Mouse (Mus musculus) liver, adult 2 months (tissue): ENCODE data around the gene 4930519G04Rik.

Source experiments
- CTCF ChIP-seq: fragments of 200-500 bp; IDR thresholded peaks from 2 replicates; pipeline ENCODE4 v1.5.1; 2011; ENCODE audit warnings: low read depth, low read length, control low read depth
- POLR2A ChIP-seq: fragments of 200-500 bp; IDR thresholded peaks from 2 replicates; pipeline ENCODE4 v1.6.1; 2011; ENCODE audit warnings: low read length, control low read depth; ENCODE audit not compliant: insufficient read depth; ENCODE audit errors: extremely low read depth

DNA sequence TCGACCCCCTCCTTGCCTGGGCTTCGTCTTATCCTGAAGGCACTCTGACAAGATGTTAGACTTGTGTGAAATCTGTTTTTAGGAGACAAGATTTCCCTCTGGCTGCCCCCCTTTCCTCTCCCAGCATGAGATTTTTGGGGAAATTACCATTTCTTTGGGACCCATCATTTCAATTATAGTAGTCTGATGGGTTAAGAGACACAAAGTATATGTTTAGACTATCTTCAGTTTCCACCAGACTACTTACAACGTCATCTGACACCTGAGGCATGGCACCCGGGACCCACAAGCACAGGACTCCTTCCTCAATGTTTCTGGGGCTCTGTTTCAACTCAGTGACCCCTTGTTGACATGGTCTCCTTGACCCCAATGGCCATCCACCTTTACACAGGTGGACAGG lies 42.1 kb downstream of the 4930519G04Rik start:
- TF ChIP-seq CTCF (no peak), POLR2A (no peak)
